Mouse (Mus musculus) erythroblast, embryonic 14.5 days (primary cell): Measurements from ENCODE around the gene Gcsh.

Source experiments
- GATA1 ChIP-seq: IDR thresholded peaks from 2 replicates; pipeline ENCODE4 v1.6.1; 2012; ENCODE audit warnings: low read length, inconsistent platforms, mixed read lengths
- TAL1 ChIP-seq: IDR thresholded peaks from 3 replicates; pipeline ENCODE4 v1.6.1; 2012; ENCODE audit warnings: low read length, inconsistent platforms, mixed read lengths

- TF ChIP-seq TAL1 (no peak), GATA1 (no peak)
Measured at GRCm38 (mm10) chr8:117028686-117029085, 35.3 kb upstream of the Gcsh start.
